Mouse (Mus musculus): ENCODE results near the gene Angpt4.

Gene Angpt4

GRCm38 (mm10) chr2:151963319-151963718 lies 52.3 kb downstream of the Angpt4 start:
- DNase-seq: no peak

GRCm38 (mm10) chr2:151964052-151964451 lies 53.0 kb downstream of the Angpt4 start:
- no peak for DNase-seq

GRCm38 (mm10) chr2:151967176-151967750 lies 56.3 kb downstream of the Angpt4 start:
- DNase-seq: no peak

- no peak for DNase-seq
Observed at GRCm38 (mm10) chr2:151967792-151968191, 56.8 kb downstream of the Angpt4 start.

GRCm38 (mm10) chr2:151968451-151968850 lies 57.4 kb downstream of the Angpt4 start:
- DNase-seq: no peak

- DNase-seq: no peak
Observed at GRCm38 (mm10) chr2:151968986-151969385, 58.0 kb downstream of the Angpt4 start.

- no peak for DNase-seq
Observed at GRCm38 (mm10) chr2:151969396-151969795, 58.4 kb downstream of the Angpt4 start.

GRCm38 (mm10) chr2:151970191-151971172 lies 59.5 kb downstream of the Angpt4 start:
- DNase-seq: peak; percentile 88

- DNase-seq: no peak
Observed at GRCm38 (mm10) chr2:151971748-151972147, 60.7 kb downstream of the Angpt4 start.

- DNase-seq: no peak
Observed at GRCm38 (mm10) chr2:151972880-151973594, 62.0 kb downstream of the Angpt4 start.

- DNase-seq: peak; percentile 79
Observed at GRCm38 (mm10) chr2:151973595-151974562, 62.9 kb downstream of the Angpt4 start.

- no peak for DNase-seq
Observed at GRCm38 (mm10) chr2:151975295-151975694, 64.3 kb downstream of the Angpt4 start.

GRCm38 (mm10) chr2:151976067-151976466 lies 65.1 kb downstream of the Angpt4 start:
- DNase-seq: no peak

GRCm38 (mm10) chr2:151977689-151978440 lies 66.9 kb downstream of the Angpt4 start:
- DNase-seq: peak; percentile 49

- DNase-seq: no peak
Observed at GRCm38 (mm10) chr2:151978494-151978893, 67.5 kb downstream of the Angpt4 start.

GRCm38 (mm10) chr2:151979470-151980354 lies 68.7 kb downstream of the Angpt4 start, which contains the start of gene Fam110a:
Fam110a (minus strand) TSS chr2:151980219.
- DNase-seq: peak; percentile 95

- DNase-seq: no peak
Observed at GRCm38 (mm10) chr2:151980355-151980693, 69.3 kb downstream of the Angpt4 start.

GRCm38 (mm10) chr2:151981268-151981667 lies 70.3 kb downstream of the Angpt4 start:
- no peak for DNase-seq

- DNase-seq: no peak
Observed at GRCm38 (mm10) chr2:151982476-151982875, 71.5 kb downstream of the Angpt4 start.

GRCm38 (mm10) chr2:151984019-151984418 lies 73.0 kb downstream of the Angpt4 start:
- DNase-seq: no peak
